Mouse (Mus musculus) CH12.LX (cell line): ENCODE results near the gene Ackr2. TPM values are rescaled to one million over a fixed set of nuclear protein-coding genes. Genes with fewer than 3 reads are reported as not detected.

Experiments used
- DNase-seq: peaks from one replicate; pipeline ENCODE4 v3.0.0-alpha.2; 2013; ENCODE audit errors: extremely low read depth
- H3K27ac ChIP-seq: 2 replicates; pipeline ENCODE4 v1.5.1; 2012; ENCODE audit warnings: low read depth, mild to moderate bottlenecking, control low read depth, moderate library complexity; ENCODE audit not compliant: insufficient read depth
- H3K27me3 ChIP-seq: replicated peaks from 2 replicates; pipeline ENCODE3; 2012; ENCODE audit warnings: inconsistent platforms
- H3K36me3 ChIP-seq, 2 experiments: replicated peaks in 1 of 2; 2 replicates each; pipeline versions ENCODE3 to v1.6.1; 2012; ENCODE audit warnings: inconsistent platforms in 1 of 2, low read length in 1 of 2, mild to moderate bottlenecking in 1 of 2, mixed read lengths in 1 of 2, moderate library complexity in 1 of 2; ENCODE audit not compliant: control insufficient read depth in 1 of 2, insufficient read depth in 1 of 2
- H3K4me1 ChIP-seq, 2 experiments: 2 replicates each; pipeline ENCODE4 v1.6.1; 2012; ENCODE audit warnings: inconsistent platforms in 1 of 2, moderate library complexity in 1 of 2; ENCODE audit not compliant: insufficient read depth in 2 of 2, control insufficient read depth in 1 of 2
- H3K4me2 ChIP-seq: 2 replicates; pipeline ENCODE4 v1.6.1; 2012; ENCODE audit warnings: low read depth, mild to moderate bottlenecking, control low read depth; ENCODE audit not compliant: poor library complexity, insufficient read depth, severe bottlenecking
- H3K4me3 ChIP-seq, 3 experiments: fragments of 150-350 bp in 1 of 3; sonication (generic) in 1 of 3; replicated peaks in 1 of 3; 2 replicates each; pipeline versions ENCODE3 to v1.5.1; 2011 to 2012; ENCODE audit warnings: low read depth in 2 of 3, low read length in 2 of 3, mild to moderate bottlenecking in 2 of 3, moderate library complexity in 2 of 3, control low read depth in 1 of 3, improper control_type of control experiment in 1 of 3, inconsistent platforms in 1 of 3, mixed read lengths in 1 of 3; ENCODE audit not compliant: poor library complexity in 1 of 3
- H3K79me2 ChIP-seq: replicated peaks from 2 replicates; pipeline ENCODE4 v1.6.1; 2012; ENCODE audit warnings: mild to moderate bottlenecking, moderate library complexity; ENCODE audit not compliant: control insufficient read depth, poor library complexity, insufficient read depth, severe bottlenecking; ENCODE audit errors: extremely low read depth
- H3K9ac ChIP-seq: 2 replicates; pipeline ENCODE4 v1.6.1; 2012; ENCODE audit warnings: low read depth, mild to moderate bottlenecking, control low read depth, moderate library complexity; ENCODE audit not compliant: insufficient read depth
- H3K9me3 ChIP-seq: replicated peaks from 2 replicates; pipeline ENCODE3; 2012; ENCODE audit warnings: low read length, inconsistent platforms, mixed read lengths
- CHD2 ChIP-seq: IDR thresholded peaks from 2 replicates; pipeline ENCODE4 v1.6.1; 2011; ENCODE audit warnings: low read length, improper control_type of control experiment
- CTCF ChIP-seq, 2 experiments: IDR thresholded peaks in 1 of 2; conservative IDR thresholded peaks in 1 of 2; 2 replicates each; pipeline ENCODE4 v1.5.1; 2011 to 2012; ENCODE audit warnings: low read depth in 2 of 2, low read length in 2 of 2, improper control_type of control experiment in 1 of 2, inconsistent platforms in 1 of 2, mild to moderate bottlenecking in 1 of 2, moderate library complexity in 1 of 2
- ELF1 ChIP-seq: IDR thresholded peaks from 2 replicates; pipeline ENCODE4 v1.6.1; 2014; ENCODE audit warnings: low read depth, mild to moderate bottlenecking, inconsistent platforms, low read length, improper control_type of control experiment
- EP300 ChIP-seq: IDR thresholded peaks from 2 replicates; pipeline ENCODE4 v1.6.1; 2011; ENCODE audit warnings: low read length, improper control_type of control experiment
- IRF4 ChIP-seq: IDR thresholded peaks from 2 replicates; pipeline ENCODE4 v1.6.1; 2014; ENCODE audit warnings: low read depth, mild to moderate bottlenecking, inconsistent platforms, low read length, improper control_type of control experiment
- JUN ChIP-seq: IDR thresholded peaks from 2 replicates; pipeline ENCODE4 v1.6.1; 2011; ENCODE audit warnings: low read depth, mild to moderate bottlenecking, low read length, improper control_type of control experiment, moderate library complexity; ENCODE audit not compliant: insufficient read depth
- JUND ChIP-seq: conservative IDR thresholded peaks from 2 replicates; pipeline ENCODE4 v1.6.1; 2011; ENCODE audit warnings: low read depth, low read length, improper control_type of control experiment
- MAX ChIP-seq: IDR thresholded peaks from 2 replicates; pipeline ENCODE4 v1.6.1; 2011; ENCODE audit warnings: low read length, improper control_type of control experiment
- MAZ ChIP-seq: IDR thresholded peaks from 2 replicates; pipeline ENCODE4 v1.6.1; 2012; ENCODE audit warnings: low read depth, mild to moderate bottlenecking, inconsistent platforms, low read length, improper control_type of control experiment, moderate library complexity
- MXI1 ChIP-seq: IDR thresholded peaks from 2 replicates; pipeline ENCODE4 v1.6.1; 2011; ENCODE audit warnings: mild to moderate bottlenecking, low read depth, low read length, improper control_type of control experiment
- MYC ChIP-seq: IDR thresholded peaks from 2 replicates; pipeline ENCODE4 v1.6.1; 2011; ENCODE audit warnings: low read depth, mild to moderate bottlenecking, improper control_type of control experiment, low read length
- NELFE ChIP-seq: IDR thresholded peaks from 2 replicates; pipeline ENCODE4 v1.6.1; 2011; ENCODE audit warnings: low read depth, low read length, improper control_type of control experiment
- NRF1 ChIP-seq: IDR thresholded peaks from 2 replicates; pipeline ENCODE4 v1.6.1; 2014; ENCODE audit warnings: low read depth, mild to moderate bottlenecking, inconsistent platforms, low read length, improper control_type of control experiment, moderate library complexity
- POLR2A ChIP-seq: IDR thresholded peaks from 2 replicates; pipeline ENCODE4 v1.6.1; 2011; ENCODE audit warnings: low read depth, mild to moderate bottlenecking, improper control_type of control experiment, low read length
- POLR2AphosphoS2 ChIP-seq: IDR thresholded peaks from 2 replicates; pipeline ENCODE4 v1.6.1; 2011; ENCODE audit warnings: low read depth, low read length, improper control_type of control experiment
- RAD21 ChIP-seq: IDR thresholded peaks from 2 replicates; pipeline ENCODE4 v1.6.1; 2011; ENCODE audit warnings: low read depth, mild to moderate bottlenecking, low read length, improper control_type of control experiment, moderate library complexity
- RCOR1 ChIP-seq: conservative IDR thresholded peaks from 2 replicates; pipeline ENCODE4 v1.6.1; 2012; ENCODE audit warnings: low read depth, mild to moderate bottlenecking, inconsistent platforms, low read length, improper control_type of control experiment
- SMC3 ChIP-seq: IDR thresholded peaks from 2 replicates; pipeline ENCODE4 v1.6.1; 2011; ENCODE audit warnings: low read depth, low read length, improper control_type of control experiment
- TBP ChIP-seq: conservative IDR thresholded peaks from 2 replicates; pipeline ENCODE4 v1.6.1; 2011; ENCODE audit warnings: low read depth, low read length, improper control_type of control experiment
- TCF12 ChIP-seq: IDR thresholded peaks from 2 replicates; pipeline ENCODE4 v1.6.1; 2014; ENCODE audit warnings: low read depth, mild to moderate bottlenecking, inconsistent platforms, low read length, improper control_type of control experiment
- USF1 ChIP-seq: IDR thresholded peaks from 2 replicates; pipeline ENCODE4 v1.6.1; 2014; ENCODE audit warnings: low read depth, mild to moderate bottlenecking, inconsistent platforms, low read length, improper control_type of control experiment
- USF2 ChIP-seq: conservative IDR thresholded peaks from 2 replicates; pipeline ENCODE4 v1.6.1; 2011; ENCODE audit warnings: low read depth, low read length, improper control_type of control experiment
- ZKSCAN1 ChIP-seq: IDR thresholded peaks from 2 replicates; pipeline ENCODE4 v1.6.1; 2012; ENCODE audit warnings: low read depth, inconsistent platforms, low read length, improper control_type of control experiment, borderline replicate concordance
- dilution Hi-C: fragments of 300-500 bp; cut with MboI; formaldehyde crosslinking; loops from 2 replicates; pipeline ENCODE4 v1.14.3; 2020; ENCODE audit warnings: low sequenced_read_pairs; ENCODE audit not compliant: extremely low pct_unique_long_range_greater_than_20kb, extremely low pct_ligation_motif_present
- in situ Hi-C: fragments of 300-500 bp; cut with MboI; formaldehyde crosslinking; loops from 3 replicates; pipeline ENCODE4 v1.14.3; 2019; ENCODE audit warnings: low sequenced_read_pairs, low pct_ligation_motif_present, low pct_unique_long_range_greater_than_20kb, mixed read lengths
- polyA plus RNA-seq: library from polyadenylated mRNA; unstranded; fragments of >175 nt; gene quantifications from 2 replicates; pipeline ENCODE4 v1.2.1, GENCODE M21; 2012; ENCODE audit warnings: low read depth; ENCODE audit not compliant: insufficient read length
- total RNA-seq, 2 experiments: library from RNA; depleted of rRNA; stranded (reverse); fragments of 300-350 nt in 1 of 2; fragments of >200 nt in 1 of 2; gene quantifications; 2 replicates each; pipeline ENCODE4 v1.2.3; 2012 to 2014

Ackr2 gene
- total and polyA plus RNA-seq, 3 experiments, result 2.9 to 13.9 (median 9.8) TPM

DNA sequence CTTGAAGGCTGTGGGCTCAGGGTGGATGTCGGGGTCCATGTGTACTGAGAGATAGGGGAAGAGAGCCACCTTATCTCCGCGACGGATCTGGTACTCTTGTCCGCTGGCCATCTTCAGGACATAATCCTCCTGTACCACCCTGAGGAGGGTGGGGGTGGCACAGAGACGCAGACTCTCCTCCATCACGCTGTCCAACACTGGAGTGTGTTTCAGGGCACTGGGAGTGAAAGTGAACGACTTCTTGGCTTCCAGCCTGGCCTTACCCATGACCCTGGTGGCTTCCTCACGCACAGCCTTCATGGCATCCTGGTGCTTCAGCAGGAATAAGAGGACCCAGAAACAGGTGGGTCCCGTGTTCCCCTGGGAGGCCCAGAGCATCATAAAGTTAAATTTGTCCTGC lies 16.9 kb downstream of the Ackr2 start:
- DNase-seq, result no peak
- H3K36me3 ChIP-seq, result peaks cover 0 to 22% of the 10 kb centered on the region in 2 experiments
- no peak overlapping the region for H3K4me2 ChIP-seq
- no peaks in the 10 kb centered on the region for H3K27me3 ChIP-seq
- H3K4me1 ChIP-seq, result peaks cover 12 to 36% of the 10 kb centered on the region in 2 experiments; a peak in 3 of 4 replicates
- dilution Hi-C loops, result no loop called here
- H3K9me3 ChIP-seq, result no peaks in the 10 kb centered on the region
- no peak for TF ChIP-seq JUN
- TF ChIP-seq MAX, result no peak
- TF ChIP-seq MXI1, result no peak
- TF ChIP-seq MYC, result no peak
- TF ChIP-seq CHD2, result no peak
- TF ChIP-seq JUND, result no peak
- no peak for TF ChIP-seq NRF1
- TF ChIP-seq TBP, result no peak
- TF ChIP-seq, all 38 proteins: peak for 0
- in situ Hi-C loops, result no loop called here
- Histone ChIP-seq H3K4me3 (no peak overlapping the region), H3K27ac (no peak overlapping the region), H3K9ac (no peak overlapping the region), H3K79me2 (no peaks in the 10 kb centered on the region)

DNA sequence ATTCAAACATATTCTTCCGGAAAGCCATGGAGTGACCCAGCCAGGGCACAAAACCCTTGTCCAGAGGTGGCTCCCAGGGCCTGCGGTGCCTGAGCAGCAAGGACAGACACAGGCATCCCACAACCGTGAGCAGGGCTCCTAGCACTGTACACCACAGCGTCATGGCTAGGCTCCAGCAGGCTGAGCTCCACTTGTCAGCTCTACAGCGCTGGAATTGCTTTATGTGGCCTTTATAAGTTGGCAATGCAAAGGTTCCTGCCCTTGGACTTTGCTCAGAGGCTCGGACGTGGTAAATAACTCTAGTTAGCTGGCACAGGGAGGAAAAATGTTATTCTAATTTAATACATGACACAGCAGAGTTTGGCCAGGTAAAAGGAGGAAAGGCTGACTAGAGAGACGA lies 17.9 kb downstream of the Ackr2 start, which contains the start of gene Cyp8b1:
Cyp8b1 (minus strand) TSS at position 204 of the 400 bp plus-strand sequence.
- Histone ChIP-seq H3K9me3 (no peaks in the 10 kb centered on the region), H3K4me1 (peaks cover 10 to 31% of the 10 kb centered on the region in 2 experiments; a peak in 3 of 4 replicates), H3K4me2 (no peak within 1 kb of the TSS), H3K9ac (no peak within 1 kb of the TSS), H3K27me3 (no peaks in the 10 kb centered on the region), H3K79me2 (no peaks in the 10 kb centered on the region), H3K27ac (no peak within 1 kb of the TSS), H3K36me3 (peaks cover 0 to 13% of the 10 kb centered on the region in 2 experiments), H3K4me3 (no peak within 1 kb of the TSS)
- in situ Hi-C loops, result no loop called here
- no peak for DNase-seq
- dilution Hi-C loops, result no loop called here
- TF ChIP-seq IRF4, result no peak
- TF ChIP-seq EP300, result no peak
- TF ChIP-seq USF2, result no peak
- no peak for TF ChIP-seq JUN
- TF ChIP-seq MXI1, result no peak
- no peak for TF ChIP-seq SMC3
- no peak for TF ChIP-seq JUND
- no peak for TF ChIP-seq MAZ
- TF ChIP-seq USF1, result no peak
- no peak for TF ChIP-seq CHD2

DNA sequence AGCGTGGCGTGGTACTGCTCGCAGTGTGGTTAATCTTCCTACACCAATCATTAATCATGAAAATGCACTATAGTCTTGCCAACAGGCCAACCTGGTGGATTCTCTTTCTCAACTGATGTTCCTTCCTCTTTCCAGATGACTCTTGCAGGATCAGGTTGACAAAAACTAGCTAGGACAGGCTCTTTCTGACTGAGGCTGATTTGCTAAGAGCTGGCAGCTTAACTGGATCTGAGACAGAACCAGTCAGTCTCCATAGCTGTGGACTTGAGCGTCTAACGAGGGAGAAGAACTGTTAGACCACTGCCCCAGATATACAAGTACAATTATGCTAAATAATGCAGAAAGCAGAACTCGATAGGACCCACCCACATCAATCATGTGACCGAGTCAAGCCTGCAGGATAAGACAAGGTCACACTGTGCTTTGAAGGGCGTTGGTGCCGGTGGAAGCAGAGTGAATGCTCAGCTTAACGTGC lies 20.9 kb downstream of the Ackr2 start:
- Histone ChIP-seq H3K36me3 (no peaks in the 10 kb centered on the region), H3K9me3 (peaks cover 5% of the 10 kb centered on the region), H3K4me2 (no peak overlapping the region), H3K27ac (no peak overlapping the region), H3K4me3 (no peak overlapping the region), H3K27me3 (no peaks in the 10 kb centered on the region), H3K79me2 (no peaks in the 10 kb centered on the region), H3K4me1 (peaks cover 10 to 36% of the 10 kb centered on the region in 2 experiments; a peak in 3 of 4 replicates), H3K9ac (no peak overlapping the region)
- in situ Hi-C loops (no loop called here), dilution Hi-C loops (no loop called here)
- TF ChIP-seq NELFE, result no peak
- peak; percentile 48 for TF ChIP-seq USF1
- no peak for TF ChIP-seq ELF1
- no peak for TF ChIP-seq EP300
- TF ChIP-seq RCOR1, result no peak
- TF ChIP-seq TCF12, result no peak
- no peak for TF ChIP-seq NRF1
- no peak for TF ChIP-seq POLR2AphosphoS2
- no peak for TF ChIP-seq CHD2
- no peak for TF ChIP-seq MAZ
- peak; percentile 35 for TF ChIP-seq USF2
- no peak for TF ChIP-seq RAD21
- no peak for TF ChIP-seq CTCF (conservative IDR thresholded peaks at IDR 0.05 in 1 of 2, IDR thresholded peaks at IDR 0.05 in 1 of 2; ENCODE audit: low read depth in 2 of 2, low read length in 2 of 2)
- no peak for TF ChIP-seq ZKSCAN1
- no peak for TF ChIP-seq POLR2A
- no peak for TF ChIP-seq SMC3
- no peak for DNase-seq
